Mouse (Mus musculus) stomach, postnatal 0 days (tissue): ENCODE data around the gene Stub1.

ENCODE experiments used
- CTCF ChIP-seq: IDR thresholded peaks from 2 replicates; pipeline ENCODE4 v1.5.1; 2016; ENCODE audit warnings: antibody characterized with exemption, low read depth, mild to moderate bottlenecking, moderate library complexity
- EP300 ChIP-seq: optimal IDR thresholded peaks from 2 replicates; pipeline ENCODE3; 2016; ENCODE audit warnings: antibody characterized with exemption

DNA sequence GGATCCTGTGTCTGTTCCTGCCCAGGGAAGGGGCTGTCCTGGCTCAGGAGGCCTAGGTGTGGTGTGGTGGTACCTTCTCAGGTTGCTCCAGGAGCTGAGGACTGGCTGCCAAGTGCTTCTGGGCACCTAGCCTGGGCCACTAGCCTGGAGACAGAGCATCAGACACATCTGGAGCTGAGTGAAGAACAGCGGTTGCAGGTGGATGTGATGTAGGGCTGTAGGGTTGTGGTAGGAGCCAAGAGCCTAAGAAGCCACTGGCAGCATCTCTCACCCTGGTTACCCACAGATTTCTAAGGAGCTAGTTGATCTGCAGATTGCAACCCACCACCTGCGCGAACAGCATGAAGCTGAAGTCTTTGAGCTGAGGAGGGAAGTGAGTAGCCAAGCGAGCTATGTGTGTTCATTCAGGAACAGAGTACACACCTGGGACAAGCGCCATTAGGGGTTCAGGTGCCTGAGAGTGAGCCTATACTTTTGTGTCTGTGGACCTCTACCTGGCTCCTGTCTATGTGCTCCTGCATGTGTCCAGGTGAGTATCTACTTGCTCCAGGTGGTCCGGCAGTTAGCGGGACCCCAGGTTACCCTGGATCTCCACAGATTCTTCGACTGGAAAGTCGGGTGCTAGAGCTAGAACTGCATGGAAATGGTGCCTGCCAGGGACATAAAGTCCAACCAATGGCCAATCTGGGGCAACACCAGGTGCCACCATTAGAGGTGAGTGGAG is 46.3 kb downstream of the Stub1 start:
- no peak for TF ChIP-seq CTCF
- TF ChIP-seq EP300 = no peak
